Mouse (Mus musculus): ENCODE results near the gene Thada. TPM values are rescaled to one million over a fixed set of nuclear protein-coding genes. Genes with fewer than 3 reads are reported as not detected.

Thada gene
- polyA plus RNA-seq, 1 experiment from 2014 or later: 8.9 TPM

DNA sequence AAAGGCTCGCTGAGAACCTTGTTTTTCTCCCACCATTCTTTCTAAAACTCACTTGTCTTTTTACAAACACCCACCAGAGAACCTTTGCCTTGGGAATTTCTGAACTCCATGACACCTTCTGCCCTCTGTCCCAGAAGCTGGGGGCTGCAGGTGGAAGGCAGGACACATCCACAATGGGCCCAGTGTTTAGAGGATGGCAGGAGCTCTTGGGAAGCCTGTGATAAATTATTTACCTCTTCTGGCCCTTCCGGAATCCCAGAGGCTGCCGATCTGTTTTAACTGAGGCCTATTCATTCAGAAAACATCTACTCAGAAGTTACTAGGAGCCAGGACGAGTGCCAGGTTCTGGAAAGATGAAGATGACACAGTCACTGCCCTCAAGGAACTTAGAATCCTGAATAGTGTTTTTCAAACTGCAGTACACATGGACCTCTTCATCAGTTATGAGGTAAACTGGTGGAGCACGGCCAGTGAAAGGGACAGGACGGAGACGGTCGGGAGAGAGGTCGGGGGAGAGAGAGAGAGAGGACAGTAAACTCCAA, 209.7 kb downstream of the Thada start:
- H3K9ac ChIP-seq (ENCODE audit: low read depth, low read length): no peak overlapping the region
- H3K27ac ChIP-seq (ENCODE audit: low read depth, low read length): no peak overlapping the region
- no peaks in the 10 kb centered on the region for H3K27me3 ChIP-seq (ENCODE audit: control insufficient read depth, insufficient read depth, low read length)
- 59% methylated on average over 9 of the region's 9 CpGs for WGBS (ENCODE audit: insufficient replicate concordance)
- no peak overlapping the region for H3K4me3 ChIP-seq (ENCODE audit: low read depth, low read length)
- no peak for ATAC-seq (replicated peaks; ENCODE audit: insufficient number of reproducible peaks, low FRiP score, low TSS enrichment)
- H3K36me3 ChIP-seq (ENCODE audit: control insufficient read depth, insufficient read depth, low read length): no peaks in the 10 kb centered on the region
- peaks cover 17% of the 10 kb centered on the region for H3K4me1 ChIP-seq (ENCODE audit: control insufficient read depth, insufficient read depth, low read length)
- no peak overlapping the region for H3K4me2 ChIP-seq
- no peaks in the 10 kb centered on the region for H3K9me3 ChIP-seq (replicated peaks; ENCODE audit: control insufficient read depth, low read length)

DNA sequence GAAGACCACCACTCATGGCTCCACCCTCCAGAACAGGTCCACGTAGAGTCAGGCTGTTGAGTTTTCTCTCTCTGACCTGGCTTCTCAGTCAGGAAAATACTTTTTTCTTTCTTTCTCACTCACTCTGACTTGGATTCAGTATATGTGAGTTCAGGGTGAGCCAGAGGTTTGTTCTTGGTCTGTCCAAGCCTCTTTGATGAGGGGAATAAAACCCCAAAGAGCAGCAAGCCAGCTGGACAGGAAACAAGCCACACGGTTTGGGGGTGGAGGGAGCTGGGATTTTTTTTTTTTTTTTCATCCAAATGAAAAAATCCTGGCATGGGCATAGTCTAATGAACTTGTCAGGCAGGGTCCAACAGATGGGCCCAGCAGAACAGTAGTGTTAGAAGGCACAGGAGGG, 210.2 kb downstream of the Thada start:
- H3K4me1 ChIP-seq (ENCODE audit: control insufficient read depth, insufficient read depth, low read length): peaks cover 12% of the 10 kb centered on the region
- no peak overlapping the region for H3K9ac ChIP-seq (ENCODE audit: low read depth, low read length)
- no peaks in the 10 kb centered on the region for H3K36me3 ChIP-seq (ENCODE audit: control insufficient read depth, insufficient read depth, low read length)
- no peak overlapping the region for H3K27ac ChIP-seq (ENCODE audit: low read depth, low read length)
- no peak overlapping the region for H3K4me2 ChIP-seq
- no peak for ATAC-seq (replicated peaks; ENCODE audit: insufficient number of reproducible peaks, low FRiP score, low TSS enrichment)
- H3K9me3 ChIP-seq (replicated peaks; ENCODE audit: control insufficient read depth, low read length): no peaks in the 10 kb centered on the region
- H3K4me3 ChIP-seq (ENCODE audit: low read depth, low read length): no peak overlapping the region
- WGBS (ENCODE audit: insufficient replicate concordance): 63% methylated on average over 2 of the region's 2 CpGs
- no peaks in the 10 kb centered on the region for H3K27me3 ChIP-seq (ENCODE audit: control insufficient read depth, insufficient read depth, low read length)

DNA sequence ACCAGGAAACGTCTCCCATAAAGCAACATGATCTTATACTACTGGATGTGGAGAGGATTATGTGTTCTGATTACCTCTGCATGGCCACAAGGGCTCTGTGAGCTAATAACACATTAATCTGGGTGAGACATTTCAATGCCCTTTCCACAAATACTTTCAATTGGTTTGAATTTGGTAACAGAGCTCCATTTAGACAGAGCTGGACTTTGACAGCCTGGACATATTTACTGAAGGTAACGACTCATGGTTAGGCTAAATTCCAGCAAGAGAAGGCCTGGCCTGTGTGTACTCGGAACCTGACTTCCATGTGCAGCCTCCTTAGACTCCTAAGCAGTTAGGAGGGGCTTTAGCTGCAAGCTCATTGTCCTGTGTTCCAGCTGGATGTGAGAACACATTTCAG, 214.6 kb downstream of the Thada start:
- no peak overlapping the region for H3K4me2 ChIP-seq
- H3K4me3 ChIP-seq (ENCODE audit: low read depth, low read length): no peak overlapping the region
- peaks cover 4% of the 10 kb centered on the region; the same call in 1 of the 2 replicates for H3K36me3 ChIP-seq (ENCODE audit: control insufficient read depth, insufficient read depth, low read length)
- 85% methylated on average over 3 of the region's 3 CpGs for WGBS (ENCODE audit: insufficient replicate concordance)
- no peaks in the 10 kb centered on the region for H3K27me3 ChIP-seq (ENCODE audit: control insufficient read depth, insufficient read depth, low read length)
- no peaks in the 10 kb centered on the region for H3K9me3 ChIP-seq (replicated peaks; ENCODE audit: control insufficient read depth, low read length)
- peaks cover 10% of the 10 kb centered on the region; the same call in 1 of the 2 replicates for H3K4me1 ChIP-seq (ENCODE audit: control insufficient read depth, insufficient read depth, low read length)
- no peak overlapping the region for H3K27ac ChIP-seq (ENCODE audit: low read depth, low read length)
- no peak for ATAC-seq (replicated peaks; ENCODE audit: insufficient number of reproducible peaks, low FRiP score, low TSS enrichment)
- no peak overlapping the region for H3K9ac ChIP-seq (ENCODE audit: low read depth, low read length)

DNA sequence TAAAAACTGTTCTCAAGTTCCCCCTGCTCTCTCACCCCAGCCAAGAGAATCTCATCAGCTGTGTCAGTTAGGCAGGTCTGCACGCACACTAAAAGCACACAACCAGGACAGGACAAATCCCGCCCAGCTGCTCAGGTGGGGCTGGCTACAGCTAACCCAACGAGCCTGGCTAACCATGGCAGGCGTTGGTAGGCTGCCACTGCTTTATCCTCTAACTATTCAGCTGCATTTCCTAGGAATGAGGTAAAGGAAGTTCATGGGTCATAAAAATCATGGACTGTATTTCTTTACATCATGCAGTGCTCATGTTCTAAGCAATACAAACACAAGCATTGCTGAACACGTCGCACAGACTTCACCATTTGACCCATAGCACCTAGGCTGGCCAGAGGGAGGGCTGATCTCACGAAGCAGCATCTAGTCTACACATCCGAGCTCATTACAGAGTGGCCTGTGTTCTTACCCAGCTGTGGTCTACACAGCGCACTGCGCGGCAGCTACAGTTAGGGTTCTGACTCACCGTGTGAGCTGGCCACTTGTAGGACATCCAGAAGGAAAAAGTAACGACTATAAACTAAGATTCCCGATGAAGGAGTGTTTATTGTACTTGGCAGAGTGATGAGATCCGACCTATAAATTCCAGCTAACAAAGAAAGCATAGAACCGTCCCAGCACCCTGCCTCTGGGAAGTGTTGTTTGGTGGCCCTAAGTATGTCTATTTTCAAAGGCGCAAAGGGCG, 221.7 kb downstream of the Thada start:
- WGBS (ENCODE audit: insufficient replicate concordance): 84% methylated on average over 18 of the region's 18 CpGs
- no peaks in the 10 kb centered on the region for H3K9me3 ChIP-seq (replicated peaks; ENCODE audit: control insufficient read depth, low read length)
- H3K36me3 ChIP-seq (ENCODE audit: control insufficient read depth, insufficient read depth, low read length): no peaks in the 10 kb centered on the region
- H3K4me1 ChIP-seq (ENCODE audit: control insufficient read depth, insufficient read depth, low read length): no peaks in the 10 kb centered on the region
- no peak overlapping the region for H3K4me3 ChIP-seq (ENCODE audit: low read depth, low read length)
- H3K4me2 ChIP-seq: no peak overlapping the region
- ATAC-seq (replicated peaks; ENCODE audit: insufficient number of reproducible peaks, low FRiP score, low TSS enrichment): no peak
- no peak overlapping the region for H3K27ac ChIP-seq (ENCODE audit: low read depth, low read length)
- H3K9ac ChIP-seq (ENCODE audit: low read depth, low read length): no peak overlapping the region
- no peaks in the 10 kb centered on the region for H3K27me3 ChIP-seq (ENCODE audit: control insufficient read depth, insufficient read depth, low read length)

DNA sequence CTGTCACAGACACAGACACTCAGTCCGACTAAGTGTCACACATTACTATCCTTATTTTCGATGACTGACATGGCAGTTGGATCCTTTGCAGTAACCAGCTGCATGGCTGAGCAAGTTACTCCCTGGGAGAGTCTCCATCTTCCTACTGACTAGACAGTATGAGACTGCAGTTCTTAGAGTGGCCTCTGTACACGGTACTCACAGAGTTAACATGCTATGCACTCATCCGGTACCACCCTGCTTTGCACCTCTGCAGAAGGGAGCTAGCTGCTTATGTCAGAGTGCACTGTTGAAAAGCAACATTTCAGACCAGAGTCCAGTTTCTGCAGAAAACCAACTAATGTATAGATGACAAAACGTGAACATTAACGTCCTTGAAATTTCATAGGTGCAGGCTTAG, 222.2 kb downstream of the Thada start:
- 74% methylated on average over 6 of the region's 6 CpGs for WGBS (ENCODE audit: insufficient replicate concordance)

DNA sequence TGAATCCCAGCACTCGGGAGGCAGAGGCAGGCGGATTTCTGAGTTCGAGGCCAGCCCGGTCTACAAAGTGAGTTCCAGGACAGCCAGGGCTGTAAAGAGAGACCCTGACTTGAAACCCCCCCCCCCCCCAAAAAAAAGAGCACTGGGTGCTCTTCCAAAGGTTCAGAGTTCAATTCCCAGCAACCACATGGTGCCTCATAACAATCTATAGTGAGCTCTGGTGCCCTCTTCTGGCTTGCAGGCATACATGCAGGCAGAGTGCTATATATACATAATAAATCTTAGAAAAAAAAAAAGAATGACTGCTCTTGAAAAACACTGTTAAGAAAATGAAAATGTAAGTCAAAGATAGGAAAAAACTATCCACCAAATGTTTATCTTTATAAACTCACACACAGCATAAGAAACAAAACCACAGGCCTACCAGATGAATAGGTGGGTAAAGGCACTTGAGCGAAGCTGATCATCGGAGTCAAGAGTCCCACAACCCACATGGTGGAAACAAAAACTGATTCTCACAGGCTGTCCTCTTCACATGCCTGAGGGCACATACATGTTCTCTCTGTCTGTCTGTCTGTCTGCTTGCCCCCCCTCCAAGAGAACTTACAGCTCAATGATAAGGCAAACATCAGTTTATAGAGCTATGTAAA, 224.6 kb downstream of the Thada start:
- Histone ChIP-seq H3K4me3 (ENCODE audit: low read depth, low read length) (no peak overlapping the region), H3K9ac (ENCODE audit: low read depth, low read length) (no peak overlapping the region), H3K4me2 (no peak overlapping the region), H3K27me3 (ENCODE audit: control insufficient read depth, insufficient read depth, low read length) (no peaks in the 10 kb centered on the region), H3K27ac (ENCODE audit: low read depth, low read length) (no peak overlapping the region), H3K4me1 (ENCODE audit: control insufficient read depth, insufficient read depth, low read length) (no peaks in the 10 kb centered on the region), H3K9me3 (replicated peaks; ENCODE audit: control insufficient read depth, low read length) (no peaks in the 10 kb centered on the region), H3K36me3 (ENCODE audit: control insufficient read depth, insufficient read depth, low read length) (no peaks in the 10 kb centered on the region)
- no peak for ATAC-seq (replicated peaks; ENCODE audit: insufficient number of reproducible peaks, low FRiP score, low TSS enrichment)
- WGBS (ENCODE audit: insufficient replicate concordance): 97% methylated on average over 6 of the region's 6 CpGs

More for the DNA sequence above, 222.2 kb downstream of the Thada start:
- Histone ChIP-seq H3K27ac (ENCODE audit: low read depth, low read length) (no peak overlapping the region), H3K9ac (ENCODE audit: low read depth, low read length) (no peak overlapping the region), H3K4me3 (ENCODE audit: low read depth, low read length) (no peak overlapping the region), H3K4me2 (no peak overlapping the region), H3K9me3 (replicated peaks; ENCODE audit: control insufficient read depth, low read length) (no peaks in the 10 kb centered on the region), H3K27me3 (ENCODE audit: control insufficient read depth, insufficient read depth, low read length) (no peaks in the 10 kb centered on the region), H3K36me3 (ENCODE audit: control insufficient read depth, insufficient read depth, low read length) (no peaks in the 10 kb centered on the region), H3K4me1 (ENCODE audit: control insufficient read depth, insufficient read depth, low read length) (no peaks in the 10 kb centered on the region)
- no peak for ATAC-seq (replicated peaks; ENCODE audit: insufficient number of reproducible peaks, low FRiP score, low TSS enrichment)

DNA sequence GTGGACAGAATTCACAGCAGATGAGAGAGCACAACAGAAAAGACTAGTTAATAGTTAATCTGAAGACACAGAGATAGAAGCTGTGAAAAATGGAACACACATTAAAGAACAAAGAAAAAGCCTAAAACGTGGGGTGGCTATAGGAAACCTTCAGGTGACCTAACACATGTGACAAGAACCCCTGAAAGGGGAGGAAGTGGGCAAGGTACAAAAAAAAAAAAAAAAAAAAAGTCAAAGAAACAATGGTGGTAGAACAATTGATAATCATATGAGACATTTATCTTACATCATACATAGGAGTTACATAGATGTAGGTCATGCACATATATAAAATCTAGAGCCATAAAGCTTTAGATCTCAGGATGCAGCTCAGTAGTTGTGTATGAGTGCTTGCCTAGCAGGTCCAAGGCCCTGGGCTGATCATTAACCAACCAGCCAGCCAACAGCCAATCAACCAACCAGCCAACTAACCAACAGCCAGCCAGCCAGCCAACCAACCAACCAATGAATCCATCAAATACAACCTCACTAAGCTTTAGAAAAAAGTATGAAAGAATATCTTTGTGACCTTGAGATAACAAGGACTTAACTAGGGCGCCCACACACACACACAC, 226.2 kb downstream of the Thada start:
- Histone ChIP-seq H3K4me2 (no peak overlapping the region), H3K36me3 (ENCODE audit: control insufficient read depth, insufficient read depth, low read length) (no peaks in the 10 kb centered on the region), H3K9ac (ENCODE audit: low read depth, low read length) (no peak overlapping the region), H3K4me3 (ENCODE audit: low read depth, low read length) (no peak overlapping the region), H3K27me3 (ENCODE audit: control insufficient read depth, insufficient read depth, low read length) (no peaks in the 10 kb centered on the region), H3K9me3 (replicated peaks; ENCODE audit: control insufficient read depth, low read length) (no peaks in the 10 kb centered on the region), H3K27ac (ENCODE audit: low read depth, low read length) (no peak overlapping the region), H3K4me1 (ENCODE audit: control insufficient read depth, insufficient read depth, low read length) (no peaks in the 10 kb centered on the region)
- no peak for ATAC-seq (replicated peaks; ENCODE audit: insufficient number of reproducible peaks, low FRiP score, low TSS enrichment)
- 80% methylated on average over 2 of the region's 2 CpGs for WGBS (ENCODE audit: insufficient replicate concordance)

DNA sequence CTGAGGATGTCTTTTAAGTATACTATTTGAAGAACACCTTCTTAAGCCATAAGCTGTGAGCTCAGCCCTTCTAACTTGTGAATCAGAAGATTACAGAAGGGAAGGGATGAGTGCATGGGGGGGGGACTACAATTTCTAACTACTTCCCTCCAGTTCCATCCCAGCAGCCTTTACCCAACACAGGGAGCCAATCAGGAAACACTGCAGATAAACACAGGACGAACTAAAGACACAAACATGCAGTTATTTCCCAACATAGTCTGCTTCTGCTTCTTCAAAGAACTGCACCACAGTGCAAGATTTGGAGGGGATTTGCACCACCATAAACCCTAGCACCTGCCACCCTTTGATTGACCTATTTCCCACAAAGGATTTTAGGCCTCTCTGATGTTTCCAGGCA, 227.8 kb downstream of the Thada start:
- no peak overlapping the region for H3K4me3 ChIP-seq (ENCODE audit: low read depth, low read length)
- no peak overlapping the region for H3K27ac ChIP-seq (ENCODE audit: low read depth, low read length)
- ATAC-seq (replicated peaks; ENCODE audit: insufficient number of reproducible peaks, low FRiP score, low TSS enrichment): no peak
- no peaks in the 10 kb centered on the region for H3K36me3 ChIP-seq (ENCODE audit: control insufficient read depth, insufficient read depth, low read length)
- no peaks in the 10 kb centered on the region for H3K4me1 ChIP-seq (ENCODE audit: control insufficient read depth, insufficient read depth, low read length)
- no peak overlapping the region for H3K9ac ChIP-seq (ENCODE audit: low read depth, low read length)
- H3K27me3 ChIP-seq (ENCODE audit: control insufficient read depth, insufficient read depth, low read length): no peaks in the 10 kb centered on the region
- no peaks in the 10 kb centered on the region for H3K9me3 ChIP-seq (replicated peaks; ENCODE audit: control insufficient read depth, low read length)
- no peak overlapping the region for H3K4me2 ChIP-seq
- WGBS (ENCODE audit: insufficient replicate concordance): 88% methylated on average over 1 of the region's 1 CpGs
